Mouse (Mus musculus): Measurements from ENCODE around the gene Slc5a11.

DNA sequence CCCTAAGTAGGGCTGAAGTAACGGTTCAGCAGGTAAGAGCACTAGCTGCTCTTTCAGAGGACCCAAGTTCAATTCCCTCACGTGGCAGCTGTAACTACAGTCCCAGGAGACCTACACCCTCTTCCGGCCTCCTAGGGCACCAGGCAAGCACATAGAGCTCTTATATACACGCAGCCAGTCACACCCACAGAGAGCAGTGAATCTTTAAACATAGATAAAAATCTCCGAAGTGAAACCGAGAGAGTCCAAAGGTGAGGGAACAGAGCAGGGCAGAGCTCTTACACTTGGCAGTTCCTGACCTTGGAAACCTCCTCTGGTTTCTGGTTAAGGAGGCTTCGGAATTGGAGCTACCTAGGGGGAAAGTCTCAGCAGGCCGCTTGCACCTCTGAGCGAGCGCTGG, 15.9 kb upstream of the Slc5a11 start:
- no peak for TF ChIP-seq ZNF384 (IDR thresholded peaks at IDR 0.05; ENCODE audit: low read depth, low read length)
- no peak for TF ChIP-seq ZC3H11A (IDR thresholded peaks at IDR 0.05; ENCODE audit: borderline replicate concordance, low read depth, low read length)
- TF ChIP-seq CHD2 (IDR thresholded peaks at IDR 0.05; ENCODE audit: low read depth, low read length) = no peak
- TF ChIP-seq HCFC1 (IDR thresholded peaks at IDR 0.05; ENCODE audit: borderline replicate concordance, insufficient read depth, low read length) = no peak
